Mouse (Mus musculus) hindbrain, embryonic 14.5 days (tissue): Measurements from ENCODE around the gene Nav2. TPM values are rescaled to one million over a fixed set of nuclear protein-coding genes. Genes with fewer than 3 reads are reported as not detected.
A peak's percentile ranks its signal among the peaks of the same experiment; 100 is the strongest.

Experiments
- ATAC-seq: fragments of 200-750 bp; cut with Nextera tagmentation; 2 replicates; pipeline ENCODE4 v1.8.0; 2017; ENCODE audit warnings: moderate number of reproducible peaks, mild to moderate bottlenecking, moderate TSS enrichment, moderate library complexity; ENCODE audit not compliant: low FRiP score
- DNase-seq: peaks from one replicate; pipeline ENCODE4 v3.0.0-alpha.2; 2015; ENCODE audit warnings: low spot score
- H3K27ac ChIP-seq: fragments of 300-500 bp; sonication (generic); 2 replicates; pipeline ENCODE4 v1.5.1; 2014; ENCODE audit warnings: mild to moderate bottlenecking, moderate library complexity
- H3K27me3 ChIP-seq: fragments of 300-500 bp; sonication (generic); 2 replicates; pipeline ENCODE4 v1.6.1; 2014; ENCODE audit warnings: mild to moderate bottlenecking, low read length, mixed read lengths; ENCODE audit not compliant: control insufficient read depth, insufficient read depth
- H3K36me3 ChIP-seq: fragments of 300-500 bp; sonication (generic); replicated peaks from 2 replicates; pipeline ENCODE4 v1.6.1; 2014; ENCODE audit not compliant: control insufficient read depth, insufficient read depth
- H3K4me1 ChIP-seq: fragments of 300-500 bp; sonication (generic); replicated peaks from 2 replicates; pipeline ENCODE4 v1.6.1; 2014; ENCODE audit warnings: antibody characterized with exemption, low read length, mixed read lengths; ENCODE audit not compliant: control insufficient read depth, insufficient read depth
- H3K4me2 ChIP-seq: fragments of 300-500 bp; sonication (generic); replicated peaks from 2 replicates; pipeline ENCODE4 v1.6.1; 2014; ENCODE audit warnings: mild to moderate bottlenecking, moderate library complexity
- H3K4me3 ChIP-seq: fragments of 300-500 bp; sonication (generic); replicated peaks from 2 replicates; pipeline ENCODE4 v1.5.1; 2014; ENCODE audit warnings: mild to moderate bottlenecking, low read length
- H3K9ac ChIP-seq: fragments of 300-500 bp; sonication (generic); 2 replicates; pipeline ENCODE4 v1.6.1; 2014
- H3K9me3 ChIP-seq: fragments of 300-500 bp; sonication (generic); 2 replicates; pipeline ENCODE4 v1.6.1; 2016; ENCODE audit warnings: low read length; ENCODE audit not compliant: control insufficient read depth
- WGBS: fragments of 180-500 bp; shearing (Covaris S2); extraction: QIAGEN DNeasy Blood & Tissue Kit; methylation state at CpG from one replicate; pipeline ENCODE4 v1.1.7; 2014; 5-methylcytosine and 5-hydroxymethylcytosine counted together
- polyA plus RNA-seq: library from polyadenylated mRNA; unstranded; fragments of >200 nt; fragmentation: Nextera tagmentation; extraction: Ambion mirVana; gene quantifications from 2 replicates; pipeline ENCODE4 v1.2.1, GENCODE M21; 2014

Gene Nav2
- polyA plus RNA-seq, 1 experiment from 2014 or later, result 28.2 TPM

GRCm38 (mm10) chr7:49084768-49085167, 176.3 kb downstream of the Nav2 start:
- H3K4me2 ChIP-seq, result peak overlapping the region; percentile 21
- no peak overlapping the region for H3K4me3 ChIP-seq
- H3K4me1 ChIP-seq, result peaks cover 65% of the 10 kb centered on the region
- no peaks in the 10 kb centered on the region for H3K9me3 ChIP-seq
- WGBS, result 21% methylated on average over 8 of the region's 8 CpGs
- H3K36me3 ChIP-seq, result no peaks in the 10 kb centered on the region
- H3K27me3 ChIP-seq, result no peaks in the 10 kb centered on the region
- H3K9ac ChIP-seq, result no peak overlapping the region
- peak overlapping the region; percentile 79 for H3K27ac ChIP-seq
- no peak for DNase-seq
- ATAC-seq, result no peak

- ATAC-seq (no peak), DNase-seq (no peak)
- Histone ChIP-seq H3K4me1 (peaks cover 73% of the 10 kb centered on the region), H3K4me3 (no peak overlapping the region), H3K36me3 (no peaks in the 10 kb centered on the region), H3K9me3 (no peaks in the 10 kb centered on the region), H3K27ac (peak overlapping the region; percentile 79), H3K27me3 (no peaks in the 10 kb centered on the region), H3K4me2 (no peak overlapping the region), H3K9ac (no peak overlapping the region)
- WGBS, result 68% methylated on average over 10 of the region's 10 CpGs
Measured at GRCm38 (mm10) chr7:49085759-49086158, 177.2 kb downstream of the Nav2 start.

GRCm38 (mm10) chr7:49087154-49087553, 178.6 kb downstream of the Nav2 start:
- no peaks in the 10 kb centered on the region for H3K27me3 ChIP-seq
- H3K9me3 ChIP-seq, result no peaks in the 10 kb centered on the region
- H3K4me3 ChIP-seq, result no peak overlapping the region
- H3K9ac ChIP-seq, result no peak overlapping the region
- ATAC-seq (0 out of 2 replicates have a peak, but pooled peaks have one; percentile 4), DNase-seq (no peak)
- H3K36me3 ChIP-seq, result no peaks in the 10 kb centered on the region
- peaks cover 83% of the 10 kb centered on the region for H3K4me1 ChIP-seq
- 63% methylated on average over 5 of the region's 5 CpGs for WGBS
- no peak overlapping the region for H3K27ac ChIP-seq
- no peak overlapping the region for H3K4me2 ChIP-seq

GRCm38 (mm10) chr7:49088198-49088912, 179.8 kb downstream of the Nav2 start:
- DNase-seq (no peak), ATAC-seq (no peak)
- 59% methylated on average over 15 of the region's 15 CpGs for WGBS
- peaks cover 80% of the 10 kb centered on the region for H3K4me1 ChIP-seq
- H3K4me2 ChIP-seq, result no peak overlapping the region
- no peaks in the 10 kb centered on the region for H3K9me3 ChIP-seq
- H3K9ac ChIP-seq, result no peak overlapping the region
- no peak overlapping the region for H3K27ac ChIP-seq
- H3K27me3 ChIP-seq, result no peaks in the 10 kb centered on the region
- no peak overlapping the region for H3K4me3 ChIP-seq
- H3K36me3 ChIP-seq, result no peaks in the 10 kb centered on the region

DNA sequence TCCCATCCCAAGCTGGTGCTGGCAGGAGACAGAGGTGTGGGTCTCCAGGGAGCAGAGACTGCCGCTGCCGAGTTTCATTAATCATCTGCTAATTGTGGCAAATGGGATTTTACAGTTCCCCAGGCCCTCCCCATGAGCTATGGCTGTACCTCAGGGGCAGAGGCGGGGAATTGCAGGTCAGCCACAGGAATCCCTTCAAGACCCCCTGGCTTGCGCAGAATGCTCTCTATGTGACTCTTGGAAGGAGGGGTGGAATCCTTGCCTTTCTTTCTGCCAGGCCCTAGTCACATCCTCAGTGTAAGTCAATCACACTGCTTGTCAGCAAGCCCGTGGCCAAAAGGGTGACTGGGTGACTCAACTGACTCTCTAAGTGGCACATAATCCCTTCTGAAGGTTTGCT, 182.9 kb downstream of the Nav2 start:
- no peak overlapping the region for H3K4me2 ChIP-seq
- no peak overlapping the region for H3K4me3 ChIP-seq
- H3K27me3 ChIP-seq, result no peaks in the 10 kb centered on the region
- ATAC-seq (no peak), DNase-seq (no peak)
- no peaks in the 10 kb centered on the region for H3K9me3 ChIP-seq
- H3K4me1 ChIP-seq, result peaks cover 50% of the 10 kb centered on the region
- 37% methylated on average over 5 of the region's 5 CpGs for WGBS
- no peak overlapping the region for H3K27ac ChIP-seq
- H3K36me3 ChIP-seq, result no peaks in the 10 kb centered on the region
- H3K9ac ChIP-seq, result no peak overlapping the region

DNA sequence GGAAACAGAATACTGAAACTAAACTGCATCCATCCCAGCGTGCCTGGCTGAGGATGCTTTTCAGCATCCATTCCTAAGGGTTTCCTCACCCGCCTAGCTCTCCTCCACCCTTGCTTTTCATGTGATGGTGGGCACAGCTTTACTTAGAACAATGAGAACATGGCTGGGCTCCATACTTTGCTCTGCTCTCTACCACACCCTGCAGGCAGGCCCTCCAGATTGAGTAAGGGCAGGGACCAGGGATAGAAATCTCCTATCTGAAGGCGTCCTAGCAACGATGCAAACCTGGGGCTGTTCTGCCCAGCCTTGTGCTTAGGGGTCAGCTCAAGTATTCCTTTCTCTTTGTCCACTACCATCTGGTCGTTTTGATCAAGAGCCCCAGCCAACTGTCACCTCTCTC, 183.4 kb downstream of the Nav2 start:
- Histone ChIP-seq H3K4me3 (no peak overlapping the region), H3K27me3 (no peaks in the 10 kb centered on the region), H3K36me3 (no peaks in the 10 kb centered on the region), H3K27ac (no peak overlapping the region), H3K4me1 (peaks cover 45% of the 10 kb centered on the region), H3K9me3 (no peaks in the 10 kb centered on the region), H3K9ac (no peak overlapping the region), H3K4me2 (no peak overlapping the region)
- ATAC-seq (no peak), DNase-seq (no peak)
- WGBS, result 56% methylated on average over 5 of the region's 5 CpGs

- no peak for DNase-seq
- no peak for ATAC-seq
- no peak overlapping the region for H3K4me2 ChIP-seq
- H3K27ac ChIP-seq, result no peak overlapping the region
- no peaks in the 10 kb centered on the region for H3K27me3 ChIP-seq
- H3K36me3 ChIP-seq, result no peaks in the 10 kb centered on the region
- H3K9me3 ChIP-seq, result no peaks in the 10 kb centered on the region
- no peak overlapping the region for H3K9ac ChIP-seq
- H3K4me1 ChIP-seq, result peaks cover 36% of the 10 kb centered on the region
- H3K4me3 ChIP-seq, result no peak overlapping the region
- 82% methylated on average over 6 of the region's 6 CpGs for WGBS
Measured at GRCm38 (mm10) chr7:49093596-49093995, 185.1 kb downstream of the Nav2 start.

- Histone ChIP-seq H3K4me2 (no peak overlapping the region), H3K4me3 (no peak overlapping the region), H3K9ac (no peak overlapping the region), H3K4me1 (peaks cover 32% of the 10 kb centered on the region), H3K27me3 (no peaks in the 10 kb centered on the region), H3K36me3 (no peaks in the 10 kb centered on the region), H3K27ac (no peak overlapping the region), H3K9me3 (no peaks in the 10 kb centered on the region)
- ATAC-seq (no peak), DNase-seq (no peak)
- 71% methylated on average over 3 of the region's 3 CpGs for WGBS
Measured at GRCm38 (mm10) chr7:49094531-49094930, 186.0 kb downstream of the Nav2 start.

DNA sequence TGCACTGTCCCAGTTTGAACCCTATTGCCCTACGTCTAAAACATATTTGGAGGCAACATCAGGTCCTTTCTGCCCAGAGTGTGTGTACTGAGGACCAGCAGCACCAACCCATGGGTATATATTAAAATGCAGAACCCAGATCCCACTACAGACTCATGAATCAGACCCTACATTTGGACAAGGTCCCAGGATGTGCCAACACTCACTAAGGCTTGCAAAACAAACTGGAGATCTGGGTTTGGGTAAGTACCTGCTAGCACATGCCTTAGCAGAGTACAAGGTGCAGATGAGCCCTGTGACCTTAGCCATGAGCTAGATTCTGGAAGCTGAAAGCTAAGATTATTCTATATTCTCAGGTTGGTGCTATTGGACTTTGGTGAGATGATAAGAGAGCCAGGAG, 192.8 kb downstream of the Nav2 start:
- Histone ChIP-seq H3K9ac (no peak overlapping the region), H3K4me3 (no peak overlapping the region), H3K9me3 (no peaks in the 10 kb centered on the region), H3K36me3 (no peaks in the 10 kb centered on the region), H3K4me2 (no peak overlapping the region), H3K4me1 (peaks cover 35% of the 10 kb centered on the region), H3K27me3 (no peaks in the 10 kb centered on the region), H3K27ac (no peak overlapping the region)
- 76% methylated on average over 1 of the region's 1 CpGs for WGBS
- no peak for ATAC-seq
- no peak for DNase-seq

- Histone ChIP-seq H3K4me1 (peaks cover 40% of the 10 kb centered on the region), H3K4me3 (no peak overlapping the region), H3K27me3 (no peaks in the 10 kb centered on the region), H3K4me2 (no peak overlapping the region), H3K9me3 (no peaks in the 10 kb centered on the region), H3K9ac (no peak overlapping the region), H3K27ac (peak overlapping the region; percentile 14; the same call in 1 of the 2 replicates), H3K36me3 (no peaks in the 10 kb centered on the region)
- ATAC-seq (0 out of 2 replicates have a peak, but pooled peaks have one; percentile 39), DNase-seq (no peak)
- WGBS, result 46% methylated on average over 3 of the region's 3 CpGs
Measured at GRCm38 (mm10) chr7:49102223-49102622, 193.7 kb downstream of the Nav2 start.
